Mouse (Mus musculus) testis, adult 2 months (tissue): ENCODE measurements around the gene Nup155. TPM values are rescaled to one million over a fixed set of nuclear protein-coding genes. Genes with fewer than 3 reads are reported as not detected.

Experiments used
- H3K27ac ChIP-seq: fragments of 200-500 bp; 2 replicates; pipeline ENCODE4 v1.5.1; 2012; ENCODE audit warnings: low read depth, low read length; ENCODE audit not compliant: control insufficient read depth, insufficient read depth
- H3K27me3 ChIP-seq: fragments of 200-500 bp; 2 replicates; pipeline ENCODE4 v1.6.1; 2012; ENCODE audit warnings: mild to moderate bottlenecking, low read length, moderate library complexity; ENCODE audit not compliant: control insufficient read depth, insufficient read depth
- H3K36me3 ChIP-seq: fragments of 200-500 bp; 2 replicates; pipeline ENCODE4 v1.6.1; 2012; ENCODE audit warnings: mild to moderate bottlenecking, low read length; ENCODE audit not compliant: control insufficient read depth, insufficient read depth
- H3K4me1 ChIP-seq: fragments of 200-500 bp; 2 replicates; pipeline ENCODE4 v1.6.1; 2012; ENCODE audit warnings: low read length; ENCODE audit not compliant: control insufficient read depth, insufficient read depth
- H3K4me3 ChIP-seq: fragments of 200-500 bp; 2 replicates; pipeline ENCODE4 v1.5.1; 2012; ENCODE audit warnings: low read depth, mild to moderate bottlenecking, low read length, moderate library complexity, mixed read lengths; ENCODE audit not compliant: control insufficient read depth
- CTCF ChIP-seq: fragments of 200-500 bp; IDR thresholded peaks from 2 replicates; pipeline ENCODE4 v1.5.1; 2012; ENCODE audit warnings: low read depth, mild to moderate bottlenecking, inconsistent platforms, low read length, moderate library complexity; ENCODE audit not compliant: control insufficient read depth, insufficient read depth, insufficient replicate concordance
- POLR2A ChIP-seq: fragments of 200-500 bp; IDR thresholded peaks from 2 replicates; pipeline ENCODE4 v1.6.1; 2012; ENCODE audit warnings: low read depth, mild to moderate bottlenecking, inconsistent platforms, low read length, moderate library complexity; ENCODE audit not compliant: control insufficient read depth
- polyA plus RNA-seq: library from polyadenylated mRNA; depleted of rRNA; stranded (reverse); fragments of >200 nt; gene quantifications from 2 replicates; pipeline ENCODE4 v1.2.3, GENCODE M21; 2012; rRNA removed

Gene Nup155
- polyA plus RNA-seq, 1 experiment: 18.5 TPM

DNA sequence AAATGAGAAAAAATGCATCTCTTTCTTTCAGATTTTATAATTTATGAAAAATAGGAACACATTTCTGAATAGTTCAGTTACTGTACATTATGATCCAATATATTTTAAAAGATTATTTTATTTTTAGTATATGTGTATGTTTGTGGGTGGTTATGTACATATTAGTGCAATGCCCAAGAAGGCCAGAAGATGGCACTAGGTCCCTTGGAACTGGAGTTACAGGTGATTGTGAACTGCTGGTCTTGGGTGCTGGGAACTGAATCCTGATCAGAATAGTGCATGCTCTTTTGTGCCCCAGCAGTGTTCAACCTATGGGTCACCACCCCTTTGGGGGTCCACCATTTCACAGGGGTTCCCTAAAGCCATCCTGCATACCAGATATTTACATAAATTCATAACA, 91.2 kb downstream of the Nup155 start:
- Histone ChIP-seq H3K4me3 (no peak overlapping the region), H3K27ac (no peak overlapping the region), H3K36me3 (peaks cover 9% of the 10 kb centered on the region), H3K4me1 (no peaks in the 10 kb centered on the region), H3K27me3 (no peaks in the 10 kb centered on the region)
- TF ChIP-seq POLR2A: no peak
- TF ChIP-seq CTCF: no peak

DNA sequence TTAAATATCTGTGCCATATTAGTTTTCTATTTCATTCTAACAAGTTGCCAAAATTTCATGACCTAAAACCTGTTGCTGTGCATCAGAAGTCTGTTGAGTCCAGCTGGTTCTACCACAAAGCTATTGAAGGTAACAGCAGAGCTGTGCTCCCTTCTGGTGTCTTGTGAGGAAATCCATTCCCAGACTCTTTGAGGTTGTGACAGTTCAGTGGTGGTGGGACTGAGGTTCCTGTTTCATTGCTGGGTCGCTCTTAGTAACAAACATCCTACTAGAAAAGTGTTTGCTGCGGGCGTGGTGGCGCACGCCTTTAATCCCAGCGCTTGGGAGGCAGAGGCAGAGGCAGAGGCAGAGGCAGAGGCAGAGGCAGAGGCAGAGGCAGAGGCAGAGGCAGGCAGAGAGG, 99.3 kb downstream of the Nup155 start:
- no peak overlapping the region for H3K27ac ChIP-seq
- no peaks in the 10 kb centered on the region for H3K4me1 ChIP-seq
- H3K36me3 ChIP-seq: peaks cover 5% of the 10 kb centered on the region
- H3K4me3 ChIP-seq: no peak overlapping the region
- no peaks in the 10 kb centered on the region for H3K27me3 ChIP-seq
- TF ChIP-seq CTCF: no peak
- TF ChIP-seq POLR2A: no peak

Other genes starting within 250 kb of the Nup155 start
- 24.2 and 31.3 TPM in 2 replicates for gene Wdr70, start 10.1 kb upstream of the Nup155 start, polyA plus RNA-seq
- 15.2 and 15.5 TPM in 2 replicates for gene Cplane1, start 59.8 kb downstream of the Nup155 start, polyA plus RNA-seq